Mouse (Mus musculus) ovary, adult 10 weeks (tissue): Measurements from ENCODE around the gene Kctd2. TPM values are rescaled to one million over a fixed set of nuclear protein-coding genes. Genes with fewer than 3 reads are reported as not detected.

Experiments used
- polyA plus RNA-seq: library from polyadenylated mRNA; stranded (reverse); fragments of 350-450 nt; fragmentation: Illumina TruSeq; extraction: RNeasy Lipid Tissue Mini Kit (QIAGEN cat#74804); gene quantifications from one replicate; pipeline ENCODE4 v1.2.3, GENCODE M21; 2014

Kctd2 gene
- polyA plus RNA-seq = 21.3 TPM

GRCm38 (mm10) chr11:115419531-115420237 is at the start of gene Kctd2, which contains the start of gene Atp5h:
Gene Kctd2, plus strand, starts transcription at chr11:115420128.
Gene Atp5h, minus strand, starts transcription at chr11:115419962.

GRCm38 (mm10) chr11:115381743-115382539 is 38.0 kb upstream of the Kctd2 start, which contains the start of gene Cdr2l:
Gene Cdr2l, plus strand, starts transcription at chr11:115381916.

DNA sequence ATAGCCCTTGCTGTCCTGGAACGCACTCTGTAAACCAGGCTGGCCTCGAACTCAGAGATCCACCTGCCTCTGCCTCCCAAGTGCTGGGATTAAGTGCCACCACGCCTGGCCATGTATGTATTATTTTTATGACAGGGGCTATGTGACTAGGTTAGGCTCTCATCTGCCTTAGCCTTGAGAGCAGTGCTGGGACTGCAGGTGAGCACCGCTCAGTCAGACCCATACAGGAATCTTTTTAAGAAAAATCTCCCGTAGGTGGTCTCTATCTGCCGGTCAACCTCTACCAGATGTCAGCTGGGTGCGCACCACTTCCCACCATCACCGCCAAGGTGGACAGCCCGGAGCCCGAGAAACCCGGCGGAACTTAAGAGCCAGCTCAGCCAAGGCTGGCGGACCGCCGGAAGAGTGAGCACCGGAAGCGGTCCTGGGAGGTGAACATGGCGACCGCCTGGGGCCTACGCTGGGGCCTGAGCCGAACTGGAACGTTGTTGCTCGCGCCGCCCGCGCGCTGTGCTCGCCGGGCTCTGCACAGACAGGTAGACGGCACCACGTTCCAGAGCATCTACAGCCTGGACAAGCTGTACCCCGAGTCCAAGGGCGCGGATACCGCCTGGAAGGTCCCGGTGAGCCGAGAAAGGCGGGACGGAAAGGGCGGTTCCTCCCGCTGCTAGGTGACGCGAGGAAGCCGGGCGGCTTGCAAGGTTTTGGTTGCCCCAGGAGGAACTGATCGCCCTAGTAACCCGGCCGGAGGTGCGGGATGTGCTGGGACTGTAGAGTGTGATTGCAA is 16.4 kb upstream of the Kctd2 start, which contains the start of gene Mrpl58:
Gene Mrpl58, plus strand, starts transcription at position 415 of the 787 bp plus-strand sequence.

DNA sequence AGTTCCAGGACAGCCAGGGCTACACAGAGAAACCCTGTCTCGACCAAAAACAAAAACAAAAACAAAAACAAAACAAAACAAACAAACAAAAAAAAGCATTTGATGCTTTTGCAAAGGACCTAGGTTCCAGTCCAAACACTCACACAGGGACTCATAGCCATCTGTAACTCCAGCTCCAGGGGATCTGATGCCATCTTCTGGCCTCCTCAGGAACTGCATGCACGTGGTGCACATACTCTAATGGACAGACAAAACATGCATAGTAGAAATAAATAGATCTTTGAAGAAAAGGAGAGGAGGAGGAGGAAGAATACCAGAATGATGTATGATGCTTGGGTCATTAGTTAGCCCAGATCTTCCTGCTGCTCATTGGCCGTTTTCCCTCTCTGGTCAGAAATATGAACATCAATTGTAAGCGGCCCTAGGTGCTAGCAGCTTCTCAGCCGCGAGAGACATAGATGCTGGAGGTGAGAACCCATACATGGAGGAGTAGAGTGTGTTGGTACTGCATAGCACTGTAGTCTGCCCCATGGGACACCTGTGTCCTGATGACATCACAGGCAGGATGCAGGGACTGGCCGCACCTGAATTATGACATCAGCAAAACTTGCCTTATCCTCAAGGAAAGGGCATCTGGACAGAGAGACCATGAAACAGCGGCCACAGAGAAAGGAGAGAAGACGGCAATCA is 20.1 kb downstream of the Kctd2 start, which contains the start of gene Trim80:
Gene Trim80, plus strand, starts transcription at position 640 of the 690 bp plus-strand sequence.

GRCm38 (mm10) chr11:115462243-115462891 is 42.4 kb downstream of the Kctd2 start, which contains the start of gene Slc16a5:
Gene Slc16a5, plus strand, starts transcription at chr11:115462474.

DNA sequence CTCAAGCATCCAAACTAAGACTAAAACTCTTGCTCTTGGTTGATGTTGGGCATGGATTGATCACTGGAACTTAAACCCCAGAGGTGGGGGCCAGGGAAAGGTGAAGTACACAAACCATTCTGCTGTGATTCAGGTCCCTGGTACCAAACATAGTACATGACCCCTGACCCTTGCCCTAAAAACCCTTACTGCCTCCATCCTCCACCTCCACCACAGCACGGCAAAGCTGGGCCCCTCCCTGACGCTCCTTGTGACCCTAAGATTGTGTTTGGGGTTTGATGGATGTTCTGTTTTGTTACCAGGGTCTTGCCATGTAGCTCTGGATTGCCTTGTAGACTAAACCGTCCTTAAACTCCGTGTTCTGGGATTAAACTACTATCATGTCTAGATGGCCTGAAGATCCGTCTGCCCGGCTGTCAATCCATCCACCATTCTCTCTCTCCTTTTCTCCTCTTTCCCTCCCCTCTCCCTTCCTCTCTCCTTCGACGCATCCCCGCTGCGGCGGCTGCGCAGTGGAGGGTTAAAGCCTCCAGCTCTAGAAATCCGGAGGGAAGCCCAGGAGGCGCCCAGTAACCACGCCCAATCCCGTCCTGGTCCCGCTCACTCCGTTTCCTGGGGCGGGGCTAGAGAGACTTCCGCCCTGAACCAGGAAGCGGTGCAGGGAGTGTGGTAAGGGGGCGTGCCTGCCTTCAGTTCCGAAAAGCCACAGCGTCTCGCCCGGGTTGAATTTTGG is 55.3 kb downstream of the Kctd2 start, which contains the start of gene Armc7:
Gene Armc7, plus strand, starts transcription at position 643 of the 733 bp plus-strand sequence.

Other genes with a start within 250 kb of the Kctd2 start
- 0.71 TPM for gene Tmem104, start 232.6 kb upstream of the Kctd2 start, polyA plus RNA-seq
- 0.74 TPM for gene Nat9, start 232.3 kb upstream of the Kctd2 start, polyA plus RNA-seq
- not detected for gene Grin2c, start 152.9 kb upstream of the Kctd2 start, polyA plus RNA-seq
- 11.9 TPM for gene Fdxr, start 143.1 kb upstream of the Kctd2 start, polyA plus RNA-seq
- 13.5 TPM for gene Fads6, start 122.5 kb upstream of the Kctd2 start, polyA plus RNA-seq
- gene Otop2, start 113.0 kb upstream of the Kctd2 start, polyA plus RNA-seq = not detected
- 0.60 TPM for gene Ush1g, start 98.1 kb upstream of the Kctd2 start, polyA plus RNA-seq
- gene Otop3, start 85.4 kb upstream of the Kctd2 start, polyA plus RNA-seq = not detected
- gene Hid1, start 52.4 kb upstream of the Kctd2 start, polyA plus RNA-seq = 1.3 TPM
- 0.46 TPM for gene Cdr2l, start 38.2 kb upstream of the Kctd2 start, polyA plus RNA-seq
- gene Mrpl58, start 16.4 kb upstream of the Kctd2 start, polyA plus RNA-seq = 5.3 TPM
- 364 TPM for gene Atp5h, start 166 bp upstream of the Kctd2 start, polyA plus RNA-seq
- not detected for gene Trim80, start 20.4 kb downstream of the Kctd2 start, polyA plus RNA-seq
- not detected for gene Slc16a5, start 42.3 kb downstream of the Kctd2 start, polyA plus RNA-seq
- 0.86 TPM for gene Armc7, start 55.5 kb downstream of the Kctd2 start, polyA plus RNA-seq
- gene Nt5c, start 71.7 kb downstream of the Kctd2 start, polyA plus RNA-seq = 0.63 TPM
- 20.2 TPM for gene Jpt1, start 94.3 kb downstream of the Kctd2 start, polyA plus RNA-seq
- gene Sumo2, start 116.1 kb downstream of the Kctd2 start, polyA plus RNA-seq = 2,747 TPM
- 46.6 TPM for gene Nup85, start 144.3 kb downstream of the Kctd2 start, polyA plus RNA-seq
- gene Mrps7, start 183.8 kb downstream of the Kctd2 start, polyA plus RNA-seq = 3.8 TPM
- gene Gga3, start 183.9 kb downstream of the Kctd2 start, polyA plus RNA-seq = 4.0 TPM
- 13.5 TPM for gene Mif4gd, start 192.8 kb downstream of the Kctd2 start, polyA plus RNA-seq
- 2.7 TPM for gene Slc25a19, start 208.2 kb downstream of the Kctd2 start, polyA plus RNA-seq